Mouse (Mus musculus): ENCODE results near the gene Apoc3. TPM values are rescaled to one million over a fixed set of nuclear protein-coding genes. Genes with fewer than 3 reads are reported as not detected.

Apoc3 gene
- total RNA-seq, 1 experiment, result not detected

- H3K9me3 ChIP-seq (ENCODE audit: control insufficient read depth, insufficient read depth, low read depth, low read length), result no peaks in the 10 kb centered on the region
- no peak overlapping the region for H3K27ac ChIP-seq (ENCODE audit: insufficient read depth, low read depth, low read length, poor library complexity, severe bottlenecking)
- TF ChIP-seq CHD2 (IDR thresholded peaks at IDR 0.05; ENCODE audit: low read depth, low read length) (no peak), ZC3H11A (IDR thresholded peaks at IDR 0.05; ENCODE audit: borderline replicate concordance, low read depth, low read length) (peak; percentile 30; the same call in 1 of the 2 replicates), ZNF384 (IDR thresholded peaks at IDR 0.05; ENCODE audit: low read depth, low read length) (no peak)
- in situ Hi-C loops (cut with MboI; ENCODE audit: low sequenced_read_pairs in 2 of 2, unreplicated experiment in 2 of 2), result no loop called here
- no peak for DNase-seq (ENCODE audit: low read depth, low spot score)
- no peaks in the 10 kb centered on the region for H3K4me1 ChIP-seq (ENCODE audit: control insufficient read depth in 2 of 2, insufficient read depth in 2 of 2, low read length in 2 of 2, poor library complexity in 1 of 2)
- no peak overlapping the region for H3K4me3 ChIP-seq (ENCODE audit: insufficient read depth in 1 of 2, low read depth in 1 of 2, low read length in 2 of 2, poor library complexity in 1 of 2, severe bottlenecking in 1 of 2)
- no peaks in the 10 kb centered on the region for H3K36me3 ChIP-seq (ENCODE audit: control insufficient read depth, insufficient read depth, low read length, poor library complexity, severe bottlenecking)
- no peak overlapping the region for H3K9ac ChIP-seq (ENCODE audit: insufficient read depth, low read depth, low read length, poor library complexity, severe bottlenecking)
Observed at GRCm38 (mm10) chr9:46246752-46247324, 11.4 kb upstream of the Apoc3 start.

DNA sequence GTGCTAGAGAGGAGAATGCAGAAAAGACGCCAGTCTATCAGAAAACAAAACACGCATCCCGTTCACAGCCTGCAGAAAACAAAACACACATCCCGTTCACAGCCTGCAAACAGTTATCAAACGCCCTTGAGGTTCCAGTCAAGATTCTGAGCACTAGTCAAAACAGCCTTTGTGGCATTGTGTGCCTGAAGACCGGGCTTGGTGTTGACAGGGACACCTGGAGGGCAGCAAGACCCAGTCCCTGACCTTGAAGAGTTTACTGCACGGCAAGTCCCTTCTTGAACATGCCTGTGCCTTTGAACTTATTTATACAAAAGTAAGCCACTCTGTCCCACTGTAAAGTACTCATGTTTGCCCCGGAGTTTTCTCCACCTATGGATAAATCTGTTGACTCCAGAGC is 8.1 kb upstream of the Apoc3 start:
- no peak for DNase-seq (ENCODE audit: low read depth, low spot score)
- Histone ChIP-seq H3K27ac (ENCODE audit: insufficient read depth, low read depth, low read length, poor library complexity, severe bottlenecking) (no peak overlapping the region), H3K9ac (ENCODE audit: insufficient read depth, low read depth, low read length, poor library complexity, severe bottlenecking) (no peak overlapping the region), H3K36me3 (ENCODE audit: control insufficient read depth, insufficient read depth, low read length, poor library complexity, severe bottlenecking) (no peaks in the 10 kb centered on the region), H3K9me3 (ENCODE audit: control insufficient read depth, insufficient read depth, low read depth, low read length) (no peaks in the 10 kb centered on the region), H3K4me3 (ENCODE audit: insufficient read depth in 1 of 2, low read depth in 1 of 2, low read length in 2 of 2, poor library complexity in 1 of 2, severe bottlenecking in 1 of 2) (no peak overlapping the region), H3K4me1 (ENCODE audit: control insufficient read depth in 2 of 2, insufficient read depth in 2 of 2, low read length in 2 of 2, poor library complexity in 1 of 2) (no peaks in the 10 kb centered on the region)
- in situ Hi-C loops (cut with MboI; ENCODE audit: low sequenced_read_pairs in 2 of 2, unreplicated experiment in 2 of 2), result no loop called here
- TF ChIP-seq ZC3H11A (IDR thresholded peaks at IDR 0.05; ENCODE audit: borderline replicate concordance, low read depth, low read length) (no peak), CHD2 (IDR thresholded peaks at IDR 0.05; ENCODE audit: low read depth, low read length) (no peak), MAFK (IDR thresholded peaks at IDR 0.05; ENCODE audit: insufficient read depth, low read depth, low read length) (no peak), HCFC1 (IDR thresholded peaks at IDR 0.05; ENCODE audit: borderline replicate concordance, insufficient read depth, low read length) (no peak), ZNF384 (IDR thresholded peaks at IDR 0.05; ENCODE audit: low read depth, low read length) (no peak)

DNA sequence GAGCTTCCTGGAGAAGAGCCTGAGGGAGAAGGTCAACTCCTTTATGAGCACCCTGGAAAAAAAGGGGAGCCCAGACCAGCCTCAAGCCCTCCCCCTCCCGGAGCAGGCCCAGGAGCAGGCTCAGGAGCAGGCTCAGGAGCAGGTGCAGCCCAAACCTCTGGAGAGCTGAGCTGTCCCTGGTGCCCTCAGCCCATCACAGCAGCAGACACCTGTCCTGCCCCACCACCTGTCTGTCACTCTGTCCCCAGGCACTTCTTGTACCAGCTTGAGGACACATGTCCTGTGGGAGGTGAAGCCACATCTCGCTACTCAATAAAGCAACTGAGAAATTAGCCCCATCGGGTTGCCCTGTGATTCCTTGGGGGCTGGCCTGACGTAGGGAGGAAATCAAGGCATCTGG is 7.7 kb upstream of the Apoc3 start:
- no peaks in the 10 kb centered on the region for H3K36me3 ChIP-seq (ENCODE audit: control insufficient read depth, insufficient read depth, low read length, poor library complexity, severe bottlenecking)
- H3K9me3 ChIP-seq (ENCODE audit: control insufficient read depth, insufficient read depth, low read depth, low read length), result no peaks in the 10 kb centered on the region
- no peak overlapping the region for H3K4me3 ChIP-seq (ENCODE audit: insufficient read depth in 1 of 2, low read depth in 1 of 2, low read length in 2 of 2, poor library complexity in 1 of 2, severe bottlenecking in 1 of 2)
- DNase-seq (ENCODE audit: low read depth, low spot score), result no peak
- in situ Hi-C loops (cut with MboI; ENCODE audit: low sequenced_read_pairs in 2 of 2, unreplicated experiment in 2 of 2), result no loop called here
- H3K27ac ChIP-seq (ENCODE audit: insufficient read depth, low read depth, low read length, poor library complexity, severe bottlenecking), result no peak overlapping the region
- H3K9ac ChIP-seq (ENCODE audit: insufficient read depth, low read depth, low read length, poor library complexity, severe bottlenecking), result no peak overlapping the region
- no peak for TF ChIP-seq ZNF384 (IDR thresholded peaks at IDR 0.05; ENCODE audit: low read depth, low read length)
- no peak for TF ChIP-seq CHD2 (IDR thresholded peaks at IDR 0.05; ENCODE audit: low read depth, low read length)
- no peak for TF ChIP-seq ZC3H11A (IDR thresholded peaks at IDR 0.05; ENCODE audit: borderline replicate concordance, low read depth, low read length)
- no peak for TF ChIP-seq HCFC1 (IDR thresholded peaks at IDR 0.05; ENCODE audit: borderline replicate concordance, insufficient read depth, low read length)
- no peaks in the 10 kb centered on the region for H3K4me1 ChIP-seq (ENCODE audit: control insufficient read depth in 2 of 2, insufficient read depth in 2 of 2, low read length in 2 of 2, poor library complexity in 1 of 2)

DNA sequence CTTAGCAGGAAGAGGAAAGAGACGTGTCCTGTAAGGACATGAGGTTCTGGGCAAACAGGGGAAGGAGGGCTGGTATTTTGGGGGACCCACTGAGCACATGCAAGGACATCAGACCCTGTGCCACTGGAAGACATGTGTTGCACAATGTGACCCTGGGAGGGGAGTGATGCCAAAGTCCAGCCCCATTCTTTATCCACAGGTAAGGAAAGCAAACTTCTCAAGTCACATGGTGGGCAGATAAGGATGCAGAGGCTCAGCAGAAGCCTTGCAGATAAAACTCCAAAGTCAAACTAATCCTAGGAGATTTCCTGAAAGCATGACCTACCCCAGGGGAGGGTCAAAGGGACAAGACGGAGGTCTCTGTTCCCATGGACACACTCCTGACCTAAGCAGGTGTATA is 6.4 kb upstream of the Apoc3 start:
- no peak overlapping the region for H3K9ac ChIP-seq (ENCODE audit: insufficient read depth, low read depth, low read length, poor library complexity, severe bottlenecking)
- H3K27ac ChIP-seq (ENCODE audit: insufficient read depth, low read depth, low read length, poor library complexity, severe bottlenecking), result no peak overlapping the region
- no peak for TF ChIP-seq CHD2 (IDR thresholded peaks at IDR 0.05; ENCODE audit: low read depth, low read length)
- TF ChIP-seq ZNF384 (IDR thresholded peaks at IDR 0.05; ENCODE audit: low read depth, low read length), result no peak
- no peak for TF ChIP-seq ZC3H11A (IDR thresholded peaks at IDR 0.05; ENCODE audit: borderline replicate concordance, low read depth, low read length)
- TF ChIP-seq MAFK (IDR thresholded peaks at IDR 0.05; ENCODE audit: insufficient read depth, low read depth, low read length), result no peak
- TF ChIP-seq HCFC1 (IDR thresholded peaks at IDR 0.05; ENCODE audit: borderline replicate concordance, insufficient read depth, low read length), result no peak
- H3K4me3 ChIP-seq (ENCODE audit: insufficient read depth in 1 of 2, low read depth in 1 of 2, low read length in 2 of 2, poor library complexity in 1 of 2, severe bottlenecking in 1 of 2), result no peak overlapping the region
- no peaks in the 10 kb centered on the region for H3K9me3 ChIP-seq (ENCODE audit: control insufficient read depth, insufficient read depth, low read depth, low read length)
- no peak for DNase-seq (ENCODE audit: low read depth, low spot score)
- in situ Hi-C loops (cut with MboI; ENCODE audit: low sequenced_read_pairs in 2 of 2, unreplicated experiment in 2 of 2), result no loop called here
- H3K4me1 ChIP-seq (ENCODE audit: control insufficient read depth in 2 of 2, insufficient read depth in 2 of 2, low read length in 2 of 2, poor library complexity in 1 of 2), result no peaks in the 10 kb centered on the region
- no peaks in the 10 kb centered on the region for H3K36me3 ChIP-seq (ENCODE audit: control insufficient read depth, insufficient read depth, low read length, poor library complexity, severe bottlenecking)
